Mouse (Mus musculus) right cerebral cortex, postnatal 25 days (tissue): ENCODE measurements around the gene Olfr1040.
"Not testable (repeated sequence)": the region's sequence is repeated elsewhere in the genome, so short reads cannot be mapped to it uniquely, and the experiment has no call there.

ENCODE experiments used
- DNase-seq: peaks from one replicate; pipeline ENCODE4 v3.0.0; 2022

Olfr1040 gene

DNA sequence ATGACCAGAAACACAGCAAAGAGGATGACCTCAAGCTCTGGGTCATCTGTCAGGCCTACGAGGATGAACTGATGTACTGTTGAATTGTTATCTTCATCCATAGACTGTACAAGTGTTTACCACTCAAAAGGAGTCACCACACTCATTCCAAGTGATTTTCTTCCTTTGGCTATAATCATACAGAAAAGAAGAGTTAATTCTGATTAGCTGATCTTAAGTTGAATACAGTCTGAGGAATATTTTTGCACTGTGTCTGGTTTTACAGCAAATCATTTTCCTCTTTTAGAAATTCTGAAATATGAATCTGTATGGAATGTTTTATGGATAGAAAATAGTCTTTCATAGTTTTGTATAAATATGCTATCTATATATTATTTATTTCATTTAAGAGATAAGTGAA, at the start of gene Olfr1040:
Olfr1040 (minus strand) TSS at position 101 of the 400 bp plus-strand sequence.
- DNase-seq, result no peak

DNA sequence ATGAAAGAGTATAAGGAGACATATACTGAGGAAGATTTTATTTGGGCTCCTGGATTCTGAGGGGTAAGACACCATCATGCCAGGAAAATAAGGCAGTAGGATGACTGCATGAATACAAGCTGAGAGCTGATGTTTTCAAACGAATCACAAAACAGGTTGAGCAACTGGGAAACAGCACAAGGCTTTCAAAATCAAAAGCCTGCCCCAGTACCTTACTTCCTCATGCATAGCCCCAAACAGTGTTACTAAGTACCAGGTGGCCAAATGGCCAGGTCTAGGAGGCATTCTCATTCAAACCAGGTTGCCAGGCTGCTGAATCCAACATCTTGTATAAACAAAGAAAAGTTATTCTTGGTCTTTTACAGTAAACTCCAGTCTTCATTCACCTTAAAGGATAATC, 49.3 kb upstream of the Olfr1040 start:
- DNase-seq, result no peak

DNA sequence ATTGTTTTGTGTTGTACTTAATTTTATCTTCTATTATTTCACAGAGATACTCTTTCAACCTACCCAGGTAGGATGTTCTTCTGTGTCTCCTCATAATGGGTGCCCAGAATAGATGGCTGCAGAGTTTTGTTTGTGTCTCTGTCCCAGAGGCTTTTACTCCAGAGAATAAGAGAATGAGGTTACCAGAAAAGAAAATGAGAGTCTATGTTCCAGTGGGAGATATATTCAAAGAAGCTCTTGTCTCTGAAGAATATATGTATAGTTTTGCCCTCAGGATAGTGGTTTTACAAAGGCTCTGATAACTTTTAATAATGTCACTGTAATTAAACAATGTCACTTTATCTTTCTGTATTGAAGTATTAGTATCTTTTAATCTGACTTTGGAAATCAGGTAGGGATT, 39.1 kb upstream of the Olfr1040 start, which contains the start of gene Olfr52:
Olfr52 (minus strand) TSS at position 101 of the 400 bp plus-strand sequence.
- DNase-seq, result no peak

DNA sequence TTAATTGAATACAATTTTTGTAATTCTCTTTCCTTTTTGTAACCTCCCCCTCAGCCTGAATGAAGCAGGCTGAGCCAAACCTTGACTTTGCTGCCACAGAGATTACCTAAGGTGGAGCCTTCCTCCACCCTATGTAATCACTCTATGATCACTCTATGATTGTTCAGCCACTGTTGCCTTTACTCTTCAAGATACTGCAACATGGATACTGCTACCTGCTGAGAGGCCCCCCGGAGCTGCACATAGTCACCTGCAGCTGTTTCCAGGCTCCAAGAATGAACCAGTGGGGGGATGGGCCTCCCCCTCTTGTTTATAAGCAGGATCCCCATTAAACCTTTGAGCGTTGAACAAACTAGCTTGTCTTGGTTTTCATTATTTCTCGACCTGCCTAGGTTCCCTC, 33.4 kb upstream of the Olfr1040 start:
- no peak for DNase-seq

DNA sequence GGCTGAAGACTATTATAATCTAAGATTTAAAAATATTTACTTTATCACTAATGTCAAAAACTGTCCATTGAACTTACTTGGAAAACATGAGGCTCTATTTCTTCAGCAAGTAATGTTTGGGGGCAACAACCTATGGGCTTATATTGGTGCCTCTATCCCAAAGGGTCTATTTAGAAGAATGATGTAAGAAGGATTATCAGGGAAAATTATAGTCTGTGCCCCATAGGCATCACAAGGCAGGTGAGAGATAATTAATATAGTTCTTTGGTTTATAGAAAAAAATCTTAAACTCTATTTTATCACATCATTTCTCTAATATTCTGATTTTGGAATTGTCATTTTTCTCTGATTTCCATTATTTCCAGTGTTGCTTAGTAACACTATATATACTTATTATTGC, 31.2 kb upstream of the Olfr1040 start, which contains the start of gene Olfr1044:
Olfr1044 (minus strand) TSS at position 101 of the 400 bp plus-strand sequence.
- DNase-seq, result no peak

DNA sequence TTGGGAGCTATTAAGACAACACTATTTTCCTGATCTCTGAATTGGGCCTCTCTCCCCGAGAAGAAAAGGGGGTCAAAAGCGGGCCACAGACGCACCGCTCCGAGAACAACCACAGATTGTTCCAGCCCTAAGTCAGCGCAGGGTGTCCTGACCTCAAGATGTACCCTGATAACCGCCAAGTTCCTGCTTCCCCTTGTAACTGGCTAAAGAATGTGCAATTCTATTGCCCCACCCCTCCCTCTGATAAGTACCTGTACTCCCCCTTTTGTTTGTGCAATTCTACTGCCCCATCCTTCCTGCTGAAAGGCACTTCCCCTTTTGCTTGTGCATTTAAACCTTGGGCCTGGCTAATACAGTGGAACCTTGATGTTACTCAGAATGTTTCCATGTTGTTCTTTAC, 28.9 kb upstream of the Olfr1040 start:
- not testable (repeated sequence) for DNase-seq

DNA sequence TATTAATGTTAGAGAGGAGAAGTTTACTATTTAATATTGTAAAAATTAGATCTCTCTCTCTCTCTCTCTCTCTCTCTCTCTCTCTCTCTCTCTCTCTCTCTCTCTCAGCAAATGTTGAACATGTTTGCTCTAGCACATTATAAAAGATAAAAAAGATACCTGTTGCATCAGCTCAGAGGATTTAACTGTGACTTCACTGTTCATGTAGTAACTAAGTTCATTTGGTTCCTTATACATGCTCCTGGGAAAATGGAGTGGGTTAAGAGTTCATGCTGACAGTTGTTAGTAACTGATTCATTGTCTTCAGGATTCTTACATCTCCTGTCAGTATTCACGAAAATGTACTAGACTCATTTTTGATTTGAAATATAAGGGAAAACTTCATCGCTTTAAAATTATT, 20.9 kb upstream of the Olfr1040 start, which contains the start of gene Olfr1043:
Olfr1043 (minus strand) TSS at position 101 of the 400 bp plus-strand sequence.
- no peak for DNase-seq

DNA sequence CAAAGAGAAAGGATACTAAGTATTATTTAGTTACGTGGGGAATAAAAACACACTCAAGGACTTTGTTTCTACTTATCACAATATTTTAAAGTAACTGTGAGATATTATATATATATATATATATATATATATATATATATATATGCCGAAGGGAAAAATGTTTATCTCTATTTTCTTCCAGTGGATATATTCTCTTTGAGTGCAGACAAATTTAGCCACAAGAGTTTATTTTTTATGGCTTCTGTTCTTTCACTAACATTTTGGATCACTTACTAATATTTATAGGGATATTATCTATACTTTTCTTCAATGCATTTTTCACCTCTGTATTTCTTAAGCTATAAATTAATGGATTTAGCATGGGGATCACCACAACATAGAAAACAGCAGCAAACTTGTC, 15.2 kb upstream of the Olfr1040 start, which contains the start of gene Olfr1042:
Olfr1042 (minus strand) TSS at position 101 of the 400 bp plus-strand sequence.
- no peak for DNase-seq

DNA sequence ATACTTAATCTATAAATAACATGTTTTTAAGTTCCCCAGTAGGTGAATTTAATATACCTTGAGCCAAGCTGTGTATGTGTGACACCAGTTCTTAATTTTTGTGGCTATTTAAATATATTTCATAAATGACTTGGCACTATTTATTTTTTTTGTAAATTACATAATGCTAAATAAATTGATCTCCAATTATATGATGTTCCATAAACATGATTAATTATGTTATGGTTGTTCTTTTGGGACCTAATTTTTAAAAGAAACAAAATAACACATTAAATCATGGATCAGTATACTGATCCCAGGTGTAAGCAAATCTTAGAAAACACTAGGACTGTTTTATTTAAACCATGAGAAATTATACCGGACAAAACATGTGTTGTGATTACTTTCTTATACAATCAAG, 10.7 kb downstream of the Olfr1040 start, which contains the start of gene Olfr1039:
Olfr1039 (minus strand) TSS at position 101 of the 400 bp plus-strand sequence.
- no peak for DNase-seq
